Mouse (Mus musculus) G1E (cell line): ENCODE results near the gene Nsun2.

Experiments used
- CTCF ChIP-seq: IDR thresholded peaks from 2 replicates; pipeline ENCODE4 v1.5.1; 2012; ENCODE audit warnings: low read depth, low read length, inconsistent platforms, mixed read lengths
- GATA1 ChIP-seq: IDR thresholded peaks from 2 replicates; pipeline ENCODE4 v1.6.1; 2012; ENCODE audit warnings: borderline replicate concordance, low read length, inconsistent platforms, mixed read lengths
- POLR2AphosphoS5 ChIP-seq: IDR thresholded peaks from 2 replicates; pipeline ENCODE4 v1.6.1; 2012; ENCODE audit warnings: low read depth, low read length, inconsistent platforms; ENCODE audit not compliant: insufficient replicate concordance
- TAL1 ChIP-seq: conservative IDR thresholded peaks from 2 replicates; pipeline ENCODE4 v1.6.1; 2012; ENCODE audit warnings: low read depth, low read length, inconsistent platforms, mixed read lengths

DNA sequence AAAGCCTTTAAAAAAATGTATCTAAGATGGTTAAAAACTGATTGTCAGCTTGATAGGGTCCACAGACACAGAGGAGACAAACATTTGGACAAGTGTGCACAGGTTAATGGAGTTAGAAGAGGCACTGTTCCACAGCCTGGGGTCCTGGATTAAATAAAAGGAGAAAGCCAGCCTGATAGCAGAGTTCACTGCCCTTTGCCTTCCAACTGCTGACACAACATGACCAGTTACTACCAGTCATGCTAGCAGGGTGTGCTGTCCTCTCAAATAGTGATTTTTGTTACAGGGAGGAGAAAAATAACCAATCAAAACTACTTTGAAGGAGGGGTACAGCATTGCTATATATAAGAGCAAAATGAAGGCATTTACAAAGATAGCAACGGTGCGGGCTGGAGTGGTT lies 63.0 kb downstream of the Nsun2 start:
- TF ChIP-seq CTCF (no peak), GATA1 (no peak), POLR2AphosphoS5 (no peak), TAL1 (no peak)
